Mouse (Mus musculus) thymus, adult 2 months (tissue): Measurements from ENCODE around the gene Asb13. TPM values are rescaled to one million over a fixed set of nuclear protein-coding genes. Genes with fewer than 3 reads are reported as not detected.

Experiments used
- DNase-seq: peaks from one replicate; pipeline ENCODE4 v3.0.0; 2021
- H3K27ac ChIP-seq: fragments of 200-500 bp; 2 replicates; pipeline ENCODE4 v1.5.1; 2012; ENCODE audit warnings: low read length, control low read depth; ENCODE audit not compliant: control insufficient read depth, insufficient read depth
- H3K27me3 ChIP-seq: fragments of 200-500 bp; 2 replicates; pipeline ENCODE4 v1.6.1; 2012; ENCODE audit warnings: mild to moderate bottlenecking, low read length, moderate library complexity, mixed read lengths; ENCODE audit not compliant: control insufficient read depth, insufficient read depth
- H3K36me3 ChIP-seq: fragments of 200-500 bp; 2 replicates; pipeline ENCODE4 v1.6.1; 2012; ENCODE audit warnings: mild to moderate bottlenecking, low read length, moderate library complexity; ENCODE audit not compliant: control insufficient read depth, insufficient read depth
- H3K4me1 ChIP-seq: fragments of 200-500 bp; replicated peaks from 2 replicates; pipeline ENCODE4 v1.6.1; 2012; ENCODE audit warnings: low read length; ENCODE audit not compliant: control insufficient read depth, insufficient read depth
- H3K4me3 ChIP-seq: fragments of 200-500 bp; 2 replicates; pipeline ENCODE4 v1.5.1; 2012; ENCODE audit warnings: mild to moderate bottlenecking, low read length, control low read depth, moderate library complexity; ENCODE audit not compliant: control insufficient read depth, insufficient read depth
- CTCF ChIP-seq: fragments of 200-500 bp; IDR thresholded peaks from 2 replicates; pipeline ENCODE4 v1.5.1; 2012; ENCODE audit warnings: mild to moderate bottlenecking, control low read depth, low read length, moderate library complexity, borderline replicate concordance; ENCODE audit not compliant: control insufficient read depth, poor library complexity, insufficient read depth; ENCODE audit errors: extremely low read depth
- POLR2A ChIP-seq: fragments of 200-500 bp; IDR thresholded peaks from 2 replicates; pipeline ENCODE4 v1.6.1; 2012; ENCODE audit warnings: mild to moderate bottlenecking, low read length, control low read depth, moderate library complexity; ENCODE audit not compliant: control insufficient read depth, poor library complexity, insufficient read depth; ENCODE audit errors: extremely low read depth
- WGBS: fragments of 180-500 bp; shearing (Covaris S2); methylation state at CpG from one replicate; pipeline ENCODE4 v1.1.7; 2018; 5-methylcytosine and 5-hydroxymethylcytosine counted together
- polyA plus RNA-seq: library from polyadenylated mRNA; depleted of rRNA; stranded (reverse); fragments of >200 nt; gene quantifications from 2 replicates; pipeline ENCODE4 v1.2.3, GENCODE M21; 2012; rRNA removed

Gene Asb13
- polyA plus RNA-seq, 1 experiment: 25.7 TPM

DNA sequence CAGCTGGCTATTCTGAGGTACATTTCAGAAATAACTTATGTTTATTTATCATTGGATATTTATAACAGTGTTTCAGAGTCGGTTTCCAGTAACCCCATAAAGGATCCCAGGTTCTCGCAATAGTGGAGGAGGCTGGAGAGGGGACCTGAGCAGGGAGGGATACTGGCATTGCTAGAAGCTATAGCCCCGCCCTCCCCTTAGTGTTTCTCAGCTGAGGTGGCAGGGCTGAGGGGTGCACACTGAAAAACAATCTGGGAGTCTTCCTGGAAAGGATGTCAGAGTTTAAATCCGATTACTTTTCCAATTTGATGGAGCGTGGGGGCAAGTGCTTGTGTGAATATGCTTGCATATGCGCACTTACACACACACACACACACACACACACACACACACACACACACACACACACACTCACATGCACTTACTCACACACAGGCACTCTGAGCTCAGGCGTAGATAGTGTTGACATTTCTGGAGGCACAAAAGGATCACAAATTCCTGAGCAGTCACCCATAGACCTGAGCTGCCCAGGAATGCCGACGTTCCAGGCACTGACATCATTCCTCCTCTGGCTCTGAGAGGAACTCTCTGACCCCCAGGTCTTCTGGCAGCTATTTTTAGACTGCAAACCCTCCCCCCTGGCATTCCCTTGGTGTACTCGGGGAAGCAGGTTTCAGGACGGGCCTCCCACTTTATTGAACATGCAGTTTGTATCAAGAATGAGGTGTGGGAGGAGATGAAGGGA lies 60.9 kb downstream of the Asb13 start:
- WGBS: 83% methylated on average over 11 of the region's 11 CpGs
- Histone ChIP-seq H3K27ac (no peak overlapping the region), H3K4me3 (no peak overlapping the region), H3K36me3 (no peaks in the 10 kb centered on the region), H3K4me1 (no peaks in the 10 kb centered on the region), H3K27me3 (no peaks in the 10 kb centered on the region)
- DNase-seq: no peak
- no peak for TF ChIP-seq POLR2A
- TF ChIP-seq CTCF: no peak

DNA sequence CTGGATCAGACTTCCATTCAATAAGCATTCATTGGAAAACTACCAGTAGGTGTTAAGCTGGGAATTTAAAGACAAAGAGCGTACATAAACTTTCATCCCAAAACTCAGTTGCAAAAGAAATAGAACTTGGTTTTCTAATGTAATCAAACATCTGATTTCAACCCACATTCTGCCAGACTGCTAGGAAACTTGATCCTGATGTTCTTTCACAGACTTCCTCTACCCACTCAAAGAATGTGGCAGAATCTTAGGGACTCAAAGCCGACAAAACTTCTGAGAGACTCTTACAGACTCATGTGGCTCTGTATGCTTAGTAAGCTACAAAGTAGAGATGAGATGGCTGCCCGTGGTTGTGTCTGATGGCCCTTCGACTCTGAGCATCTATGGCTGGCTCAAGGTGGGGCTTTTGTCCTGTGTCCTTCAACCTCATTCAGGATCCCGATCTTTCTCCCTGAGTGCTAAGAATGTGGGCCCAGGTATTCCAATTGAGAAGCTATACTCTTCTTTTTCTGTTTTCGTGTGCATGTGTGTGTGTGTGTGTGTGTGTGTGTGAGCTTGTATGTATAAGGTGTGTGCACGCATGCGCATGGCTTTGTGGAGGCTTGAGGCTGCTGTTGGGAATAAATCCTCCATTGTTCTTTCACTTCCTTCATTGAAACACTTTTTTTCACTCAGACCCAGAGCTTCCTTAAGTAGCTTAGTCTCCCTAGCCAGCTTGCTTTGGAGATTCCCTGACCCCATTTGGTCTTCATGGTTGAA lies 63.3 kb downstream of the Asb13 start:
- no peaks in the 10 kb centered on the region for H3K36me3 ChIP-seq
- no peak for DNase-seq
- no peak overlapping the region for H3K27ac ChIP-seq
- no peaks in the 10 kb centered on the region for H3K4me1 ChIP-seq
- 93% methylated on average over 8 of the region's 8 CpGs for whole genome bisulfite sequencing
- H3K27me3 ChIP-seq: no peaks in the 10 kb centered on the region
- H3K4me3 ChIP-seq: no peak overlapping the region
- TF ChIP-seq POLR2A: no peak

DNA sequence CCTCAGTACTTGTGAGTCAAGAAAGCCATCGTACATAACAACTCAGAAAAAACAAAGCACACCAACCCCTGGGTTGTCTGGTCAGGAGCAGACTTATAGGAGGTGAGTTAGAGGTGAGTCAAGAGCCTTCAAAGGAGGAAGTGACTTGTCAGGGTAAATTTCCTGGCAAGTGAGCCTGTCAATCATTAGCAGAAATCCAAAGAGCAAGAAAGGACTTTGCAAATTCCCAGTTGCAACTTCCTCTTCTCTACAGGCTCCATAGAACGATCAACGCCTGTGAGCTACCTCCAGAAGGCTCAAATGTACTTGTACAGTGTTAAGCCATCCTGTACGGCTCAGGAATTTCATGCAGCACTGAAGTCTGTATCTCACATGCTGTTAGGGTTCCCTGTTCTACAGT lies 66.9 kb downstream of the Asb13 start:
- WGBS: 44% methylated on average over 4 of the region's 4 CpGs
- TF ChIP-seq POLR2A (no peak), CTCF (no peak)
- H3K4me3 ChIP-seq: no peak overlapping the region
- no peaks in the 10 kb centered on the region for H3K27me3 ChIP-seq
- H3K27ac ChIP-seq: no peak overlapping the region
- H3K4me1 ChIP-seq: no peaks in the 10 kb centered on the region
- no peak for DNase-seq
- H3K36me3 ChIP-seq: no peaks in the 10 kb centered on the region

Other genes with a start within 250 kb of the Asb13 start
- gene Gdi2, start 96.0 kb upstream of the Asb13 start, polyA plus RNA-seq: 176 and 216 TPM in 2 replicates
- gene Fam208b, start 22.9 kb upstream of the Asb13 start, polyA plus RNA-seq: 8.1 and 9.2 TPM in 2 replicates
- gene Calml3, start 170.3 kb downstream of the Asb13 start, polyA plus RNA-seq: 3.5 and 4.9 TPM in 2 replicates
- gene Calm4, start 203.7 kb downstream of the Asb13 start, polyA plus RNA-seq: 0.68 and 1.5 TPM in 2 replicates
- not detected in 2 replicates for gene Calm5, start 220.1 kb downstream of the Asb13 start, polyA plus RNA-seq